Mouse (Mus musculus): ENCODE data around the gene Accsl.

Gene Accsl

DNA sequence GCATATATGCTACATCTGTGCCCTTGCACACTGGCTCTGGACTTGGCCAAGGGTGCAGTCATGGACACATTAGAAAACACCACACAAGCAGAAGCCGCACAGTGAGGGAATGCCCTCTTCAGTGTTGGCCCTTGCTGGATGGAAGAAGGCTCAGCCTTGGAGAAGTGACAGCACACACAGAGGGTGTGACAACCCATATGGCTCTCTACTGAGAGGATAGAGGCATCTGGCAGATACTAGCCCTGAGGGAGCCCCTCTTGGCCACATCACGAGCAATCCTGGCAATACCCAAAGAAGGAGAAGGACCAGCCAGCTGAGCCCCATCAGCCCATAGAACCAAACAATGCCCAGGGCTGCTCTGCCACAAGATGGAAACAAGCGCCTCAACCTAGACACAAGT is 5.6 kb upstream of the Accsl start:
- DNase-seq (ENCODE audit: low spot score in 2 of 2), result no peak

GRCm38 (mm10) chr2:93874227-93874514 is 5.2 kb upstream of the Accsl start:
- DNase-seq (ENCODE audit: low spot score in 2 of 2), result no peak

- no peak for DNase-seq (ENCODE audit: low spot score in 2 of 2)
Measured at GRCm38 (mm10) chr2:93873449-93874226, 4.7 kb upstream of the Accsl start.

DNA sequence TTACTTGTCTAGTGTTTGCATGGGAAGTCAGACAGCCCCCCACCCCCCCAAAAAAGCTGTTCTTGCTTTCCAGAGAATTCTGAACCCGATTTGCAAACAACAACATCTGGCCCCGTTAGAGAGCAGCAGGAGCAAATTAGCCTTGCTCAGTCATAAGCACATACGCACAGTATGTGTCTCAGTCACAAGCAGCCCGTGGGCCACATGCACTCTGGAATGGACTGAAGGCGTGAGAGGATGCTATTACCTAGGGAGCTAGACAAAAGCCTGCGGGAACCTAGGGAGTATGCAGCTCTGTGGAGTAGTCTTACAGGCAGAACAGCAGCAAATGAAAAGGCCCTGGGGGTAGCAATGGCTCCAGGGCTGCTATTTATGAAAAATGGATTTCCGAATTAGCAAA is 3.3 kb upstream of the Accsl start:
- DNase-seq (ENCODE audit: low spot score in 2 of 2), result no peak

- no peak for DNase-seq (ENCODE audit: low spot score in 2 of 2)
Measured at GRCm38 (mm10) chr2:93871411-93871925, 2.5 kb upstream of the Accsl start.

GRCm38 (mm10) chr2:93870842-93871241 is 1.9 kb upstream of the Accsl start:
- DNase-seq (ENCODE audit: low spot score in 2 of 2), result peak; percentile 27 to 86

DNA sequence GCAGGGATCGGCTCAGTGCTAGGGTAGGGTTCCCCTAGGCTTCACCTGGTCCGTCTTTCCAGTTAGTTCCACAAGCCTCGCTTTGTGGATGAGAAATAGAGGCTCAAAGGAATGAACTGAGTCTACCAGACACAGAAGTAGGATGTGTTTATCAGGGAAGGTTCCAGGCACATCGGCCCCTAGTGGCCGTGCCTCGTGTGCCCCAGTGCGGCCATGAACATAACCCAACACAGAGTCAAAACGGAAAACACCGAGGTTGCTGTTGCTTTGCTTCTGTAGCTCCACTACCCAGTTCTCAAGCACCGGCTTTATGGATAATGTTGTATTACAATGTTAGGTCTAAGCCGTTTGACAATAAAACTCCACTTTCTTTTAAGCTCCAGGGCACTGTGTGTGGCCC is 391 bp downstream of the Accsl start:
- no peak for DNase-seq (ENCODE audit: low spot score in 2 of 2)

- no peak for DNase-seq (ENCODE audit: low spot score in 2 of 2)
Measured at GRCm38 (mm10) chr2:93863229-93863628, 5.7 kb downstream of the Accsl start.

DNA sequence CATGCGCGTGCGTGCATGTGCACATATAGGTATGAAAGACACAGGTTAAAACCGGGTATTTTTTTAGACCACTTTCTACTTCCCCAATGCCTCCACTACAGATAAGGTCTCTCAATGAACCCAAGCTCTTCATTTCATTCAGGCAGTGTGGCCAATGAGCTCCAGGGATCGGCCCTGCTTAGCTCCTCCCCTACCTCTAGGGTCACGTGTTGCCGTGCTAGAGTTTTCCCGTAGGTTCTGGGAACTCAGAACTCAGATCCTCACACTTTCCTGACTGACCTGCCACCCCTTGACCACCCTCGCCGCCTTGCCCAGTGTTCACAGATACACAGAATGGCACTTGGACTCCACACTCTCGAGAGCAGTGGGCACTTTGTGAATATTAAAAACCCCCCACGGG is 10.1 kb downstream of the Accsl start:
- DNase-seq (ENCODE audit: low spot score in 2 of 2), result no peak

GRCm38 (mm10) chr2:93851303-93851702 is 17.7 kb downstream of the Accsl start:
- no peak for DNase-seq (ENCODE audit: low spot score in 2 of 2)

- DNase-seq (ENCODE audit: low spot score in 2 of 2), result no peak
Measured at GRCm38 (mm10) chr2:93850317-93850944, 18.5 kb downstream of the Accsl start.

DNA sequence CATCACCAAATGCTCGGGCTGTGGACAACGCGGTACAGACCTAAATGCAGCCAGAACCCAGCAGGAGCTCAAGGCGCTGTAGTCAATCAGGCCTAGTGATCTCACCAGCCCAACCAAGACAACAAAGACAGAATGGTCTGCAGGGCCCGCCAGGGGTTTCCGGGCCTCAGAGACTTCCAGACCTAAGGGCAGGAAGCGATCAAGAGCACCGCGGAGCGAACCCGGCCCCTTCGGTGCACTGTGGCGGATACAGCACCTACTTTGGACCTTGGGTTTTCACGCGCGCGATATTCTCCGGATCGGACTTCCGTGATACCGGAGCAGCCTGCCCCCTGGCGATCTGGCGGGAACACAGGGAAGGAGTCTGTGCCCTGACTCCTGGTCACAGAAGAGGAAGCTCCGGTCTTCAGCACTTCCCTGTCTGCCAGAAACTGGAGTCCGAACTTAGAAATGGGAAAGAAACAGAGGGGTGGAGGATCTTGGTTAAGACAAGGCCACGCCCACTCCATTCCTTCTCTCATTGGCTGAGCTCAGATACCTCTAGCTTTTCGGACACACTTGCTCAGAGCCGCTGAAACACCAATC is 19.4 kb downstream of the Accsl start, which contains the start of gene Accs:
Gene Accs, minus strand, starts transcription at position 439 of the 585 bp plus-strand sequence.
- peak; percentile 11 to 47 for DNase-seq (ENCODE audit: low spot score in 2 of 2)

GRCm38 (mm10) chr2:93841349-93841748 is 27.6 kb downstream of the Accsl start:
- no peak for DNase-seq (ENCODE audit: low spot score in 2 of 2)

GRCm38 (mm10) chr2:93840109-93840508 is 28.8 kb downstream of the Accsl start:
- no peak for DNase-seq (ENCODE audit: low spot score in 2 of 2)

DNA sequence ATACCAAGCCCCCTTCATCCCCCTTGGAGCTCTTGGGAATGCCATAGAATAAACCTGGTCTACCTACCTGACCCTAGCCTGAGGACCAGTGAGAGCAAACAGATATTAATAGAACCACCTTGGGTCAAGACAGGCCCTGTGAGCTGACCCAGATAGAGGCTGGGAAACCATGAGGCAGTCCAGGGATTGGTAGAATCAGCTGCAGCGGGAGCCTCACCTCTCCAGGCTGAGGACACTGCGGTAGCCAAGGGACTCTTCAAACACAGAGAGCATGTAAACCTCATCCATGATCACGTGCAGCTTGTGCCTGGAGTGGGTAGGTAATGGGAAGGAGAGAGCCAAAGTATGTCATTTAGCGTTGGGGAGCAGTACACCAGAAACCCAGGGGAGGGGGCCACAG is 30.0 kb downstream of the Accsl start:
- no peak for DNase-seq (ENCODE audit: low spot score in 2 of 2)

DNA sequence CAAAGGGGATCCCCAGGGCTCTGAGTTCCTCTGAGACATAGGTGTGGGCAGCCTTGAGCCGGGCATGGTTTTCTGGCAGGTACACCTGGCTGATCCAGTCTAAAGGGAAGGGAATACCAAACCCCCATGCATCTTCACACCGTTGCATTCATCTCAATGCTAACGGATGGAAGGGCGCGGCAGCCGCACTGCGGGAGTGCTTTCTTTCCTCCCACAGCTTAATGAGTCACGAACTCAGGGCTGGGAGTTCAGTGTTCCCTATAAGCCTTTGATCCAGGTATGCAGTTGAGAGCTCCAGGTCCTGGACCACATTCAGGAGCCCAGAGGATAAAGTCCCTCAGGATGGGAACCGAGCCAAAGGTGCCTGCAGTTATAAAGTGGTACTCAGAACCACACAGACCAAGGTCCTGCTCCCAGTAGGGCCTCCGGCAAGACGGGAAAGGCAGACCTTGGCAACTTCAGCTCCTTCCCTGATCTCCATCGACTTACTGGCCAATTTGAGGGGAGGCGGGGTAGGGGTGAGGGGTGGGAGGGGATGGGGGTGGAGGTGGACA is 32.6 kb downstream of the Accsl start:
- no peak for DNase-seq (ENCODE audit: low spot score in 2 of 2)

DNA sequence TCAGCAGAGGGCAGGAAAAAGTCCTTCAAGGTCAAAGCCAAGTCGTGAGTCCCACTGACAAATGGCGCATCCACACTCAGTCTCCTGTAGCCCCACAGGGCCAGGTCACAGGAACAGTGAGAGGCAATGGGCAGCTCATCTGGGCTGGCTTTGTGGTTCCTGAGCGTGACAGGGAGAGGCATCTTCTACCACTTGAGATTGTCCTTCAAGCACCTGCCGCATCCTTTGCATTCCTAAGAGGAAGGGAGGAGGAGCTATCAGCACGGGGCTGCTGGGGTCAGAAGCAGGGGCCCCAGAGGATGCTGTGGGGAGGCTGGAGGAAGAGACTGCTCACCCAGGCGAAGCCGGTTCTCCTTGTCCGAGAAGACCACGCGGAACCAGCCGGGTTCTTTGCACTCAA is 33.4 kb downstream of the Accsl start:
- no peak for DNase-seq (ENCODE audit: low spot score in 2 of 2)

DNA sequence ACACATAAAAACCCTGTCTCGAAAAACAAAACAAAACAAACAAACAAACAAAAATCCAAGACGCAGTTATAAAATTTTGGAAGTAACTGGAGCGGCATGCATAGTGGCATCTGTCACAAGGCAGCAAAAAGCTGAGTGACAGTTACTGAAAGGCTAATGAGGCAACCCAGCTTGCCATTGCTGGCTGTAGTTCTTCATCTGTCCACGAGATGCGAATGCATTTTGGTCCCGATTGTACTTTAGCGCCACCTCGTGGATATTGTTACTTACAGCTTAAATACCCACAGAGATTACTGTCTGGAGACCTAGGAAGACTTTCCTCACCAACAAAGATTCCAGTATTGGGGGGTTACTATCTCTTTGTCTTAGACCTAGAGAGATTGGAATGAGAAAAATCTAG is 45.4 kb downstream of the Accsl start:
- peak in 1 of 2 experiments; percentile 80 for DNase-seq (ENCODE audit: low spot score in 2 of 2)

GRCm38 (mm10) chr2:93822045-93822749 is 46.8 kb downstream of the Accsl start, which contains the start of gene Ext2:
Ext2 (minus strand) TSS chr2:93822568.
- peak; percentile 49 to 86 for DNase-seq (ENCODE audit: low spot score in 2 of 2)

DNA sequence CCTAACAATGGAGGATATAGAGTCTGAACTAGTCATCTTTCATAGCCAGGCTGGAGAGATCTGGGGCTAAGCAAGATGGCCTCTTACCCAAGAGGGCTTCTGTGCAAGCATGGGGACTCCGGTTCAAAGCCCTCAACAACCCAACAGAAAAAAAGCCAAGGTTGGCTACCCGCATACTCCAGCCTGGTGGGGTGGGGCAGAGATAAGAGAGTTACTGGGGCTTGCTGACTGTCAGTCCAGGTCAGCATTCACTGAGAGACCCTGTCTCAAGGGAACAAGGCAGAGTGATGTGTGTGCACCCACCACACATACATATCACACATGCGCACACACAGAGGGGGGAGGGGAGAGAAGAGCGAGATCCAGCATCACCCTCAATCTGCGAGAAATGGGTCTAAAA is 51.2 kb downstream of the Accsl start:
- no peak for DNase-seq (ENCODE audit: low spot score in 2 of 2)

DNA sequence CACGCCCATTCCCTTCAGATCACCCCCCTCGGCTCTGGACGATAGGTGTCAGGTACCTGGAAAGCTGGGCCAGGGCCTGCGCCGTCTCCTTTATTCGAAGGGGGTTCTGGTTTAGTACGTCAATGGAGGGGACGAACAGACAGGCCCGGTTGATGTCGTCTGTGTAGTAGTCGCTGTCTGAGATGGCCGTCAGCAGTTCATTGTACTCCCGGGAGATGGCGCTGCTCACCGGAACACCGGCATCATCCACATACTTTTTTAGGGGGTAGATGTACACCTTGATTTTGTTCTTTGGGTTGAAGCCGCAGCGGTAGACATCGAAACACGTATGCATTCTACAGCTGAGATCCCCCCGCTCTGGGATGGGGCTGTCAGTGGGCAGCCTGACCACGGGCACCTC is 55.6 kb downstream of the Accsl start:
- no peak for DNase-seq (ENCODE audit: low spot score in 2 of 2)

GRCm38 (mm10) chr2:93811812-93812211 is 57.1 kb downstream of the Accsl start:
- DNase-seq (ENCODE audit: low spot score in 2 of 2), result peak in 1 of 2 experiments; percentile 53
